Mouse (Mus musculus): ENCODE measurements around the gene Cntn3. TPM values are rescaled to one million over a fixed set of nuclear protein-coding genes. Genes with fewer than 3 reads are reported as not detected.

The Cntn3 gene
- polyA plus RNA-seq, 1 experiment = 0.15 TPM

GRCm38 (mm10) chr6:102478320-102479080 is 94.4 kb downstream of the Cntn3 start:
- Histone ChIP-seq H3K4me1 (ENCODE audit: control insufficient read depth, insufficient read depth, low read length) (no peaks in the 10 kb centered on the region), H3K36me3 (ENCODE audit: control insufficient read depth, insufficient read depth, low read length) (no peaks in the 10 kb centered on the region), H3K27me3 (ENCODE audit: control insufficient read depth, insufficient read depth, low read length) (no peaks in the 10 kb centered on the region), H3K4me3 (ENCODE audit: control insufficient read depth, low read depth, low read length) (no peak overlapping the region), H3K27ac (ENCODE audit: control insufficient read depth, insufficient read depth, low read depth, low read length) (no peak overlapping the region)
- TF ChIP-seq CTCF (IDR thresholded peaks at IDR 0.05; ENCODE audit: control insufficient read depth, insufficient read depth, insufficient replicate concordance, low read depth, low read length) (no peak), POLR2A (IDR thresholded peaks at IDR 0.05; ENCODE audit: control insufficient read depth, low read depth, low read length) (no peak)

- H3K4me3 ChIP-seq (ENCODE audit: control insufficient read depth, low read depth, low read length) = no peak overlapping the region
- H3K4me1 ChIP-seq (ENCODE audit: control insufficient read depth, insufficient read depth, low read length) = no peaks in the 10 kb centered on the region
- H3K27me3 ChIP-seq (ENCODE audit: control insufficient read depth, insufficient read depth, low read length) = no peaks in the 10 kb centered on the region
- no peaks in the 10 kb centered on the region for H3K36me3 ChIP-seq (ENCODE audit: control insufficient read depth, insufficient read depth, low read length)
- TF ChIP-seq POLR2A (IDR thresholded peaks at IDR 0.05; ENCODE audit: control insufficient read depth, low read depth, low read length) = no peak
- TF ChIP-seq CTCF (IDR thresholded peaks at IDR 0.05; ENCODE audit: control insufficient read depth, insufficient read depth, insufficient replicate concordance, low read depth, low read length) = no peak
- no peak overlapping the region for H3K27ac ChIP-seq (ENCODE audit: control insufficient read depth, insufficient read depth, low read depth, low read length)
Measured at GRCm38 (mm10) chr6:102438353-102438752, 134.5 kb downstream of the Cntn3 start.

- Histone ChIP-seq H3K4me3 (ENCODE audit: control insufficient read depth, low read depth, low read length) (no peak overlapping the region), H3K27me3 (ENCODE audit: control insufficient read depth, insufficient read depth, low read length) (no peaks in the 10 kb centered on the region), H3K36me3 (ENCODE audit: control insufficient read depth, insufficient read depth, low read length) (no peaks in the 10 kb centered on the region), H3K4me1 (ENCODE audit: control insufficient read depth, insufficient read depth, low read length) (no peaks in the 10 kb centered on the region), H3K27ac (ENCODE audit: control insufficient read depth, insufficient read depth, low read depth, low read length) (no peak overlapping the region)
- TF ChIP-seq POLR2A (IDR thresholded peaks at IDR 0.05; ENCODE audit: control insufficient read depth, low read depth, low read length) (no peak), CTCF (IDR thresholded peaks at IDR 0.05; ENCODE audit: control insufficient read depth, insufficient read depth, insufficient replicate concordance, low read depth, low read length) (no peak)
Measured at GRCm38 (mm10) chr6:102427549-102427948, 145.4 kb downstream of the Cntn3 start.

GRCm38 (mm10) chr6:102421781-102422180 is 151.1 kb downstream of the Cntn3 start:
- no peaks in the 10 kb centered on the region for H3K36me3 ChIP-seq (ENCODE audit: control insufficient read depth, insufficient read depth, low read length)
- H3K27ac ChIP-seq (ENCODE audit: control insufficient read depth, insufficient read depth, low read depth, low read length) = no peak overlapping the region
- H3K27me3 ChIP-seq (ENCODE audit: control insufficient read depth, insufficient read depth, low read length) = no peaks in the 10 kb centered on the region
- no peak overlapping the region for H3K4me3 ChIP-seq (ENCODE audit: control insufficient read depth, low read depth, low read length)
- H3K4me1 ChIP-seq (ENCODE audit: control insufficient read depth, insufficient read depth, low read length) = no peaks in the 10 kb centered on the region
- no peak for TF ChIP-seq POLR2A (IDR thresholded peaks at IDR 0.05; ENCODE audit: control insufficient read depth, low read depth, low read length)
- TF ChIP-seq CTCF (IDR thresholded peaks at IDR 0.05; ENCODE audit: control insufficient read depth, insufficient read depth, insufficient replicate concordance, low read depth, low read length) = no peak

GRCm38 (mm10) chr6:102388590-102388989 is 184.3 kb downstream of the Cntn3 start:
- Histone ChIP-seq H3K27me3 (ENCODE audit: control insufficient read depth, insufficient read depth, low read length) (no peaks in the 10 kb centered on the region), H3K4me1 (ENCODE audit: control insufficient read depth, insufficient read depth, low read length) (no peaks in the 10 kb centered on the region), H3K4me3 (ENCODE audit: control insufficient read depth, low read depth, low read length) (no peak overlapping the region), H3K36me3 (ENCODE audit: control insufficient read depth, insufficient read depth, low read length) (no peaks in the 10 kb centered on the region), H3K27ac (ENCODE audit: control insufficient read depth, insufficient read depth, low read depth, low read length) (no peak overlapping the region)
- TF ChIP-seq POLR2A (IDR thresholded peaks at IDR 0.05; ENCODE audit: control insufficient read depth, low read depth, low read length) (no peak), CTCF (IDR thresholded peaks at IDR 0.05; ENCODE audit: control insufficient read depth, insufficient read depth, insufficient replicate concordance, low read depth, low read length) (no peak)

GRCm38 (mm10) chr6:102372112-102372511 is 200.8 kb downstream of the Cntn3 start:
- Histone ChIP-seq H3K27me3 (ENCODE audit: control insufficient read depth, insufficient read depth, low read length) (no peaks in the 10 kb centered on the region), H3K36me3 (ENCODE audit: control insufficient read depth, insufficient read depth, low read length) (no peaks in the 10 kb centered on the region), H3K27ac (ENCODE audit: control insufficient read depth, insufficient read depth, low read depth, low read length) (no peak overlapping the region), H3K4me3 (ENCODE audit: control insufficient read depth, low read depth, low read length) (no peak overlapping the region), H3K4me1 (ENCODE audit: control insufficient read depth, insufficient read depth, low read length) (no peaks in the 10 kb centered on the region)
- no peak for TF ChIP-seq CTCF (IDR thresholded peaks at IDR 0.05; ENCODE audit: control insufficient read depth, insufficient read depth, insufficient replicate concordance, low read depth, low read length)
- no peak for TF ChIP-seq POLR2A (IDR thresholded peaks at IDR 0.05; ENCODE audit: control insufficient read depth, low read depth, low read length)

GRCm38 (mm10) chr6:102363880-102364279 is 209.0 kb downstream of the Cntn3 start:
- Histone ChIP-seq H3K4me1 (ENCODE audit: control insufficient read depth, insufficient read depth, low read length) (no peaks in the 10 kb centered on the region), H3K27me3 (ENCODE audit: control insufficient read depth, insufficient read depth, low read length) (no peaks in the 10 kb centered on the region), H3K27ac (ENCODE audit: control insufficient read depth, insufficient read depth, low read depth, low read length) (no peak overlapping the region), H3K36me3 (ENCODE audit: control insufficient read depth, insufficient read depth, low read length) (no peaks in the 10 kb centered on the region), H3K4me3 (ENCODE audit: control insufficient read depth, low read depth, low read length) (no peak overlapping the region)
- TF ChIP-seq CTCF (IDR thresholded peaks at IDR 0.05; ENCODE audit: control insufficient read depth, insufficient read depth, insufficient replicate concordance, low read depth, low read length) (no peak), POLR2A (IDR thresholded peaks at IDR 0.05; ENCODE audit: control insufficient read depth, low read depth, low read length) (no peak)
